Mouse (Mus musculus) kidney, adult 8-10 months (tissue): Measurements from ENCODE around the gene Pgm5.

Experiments used
- DNase-seq, 2 experiments: peaks; one replicate each; pipeline ENCODE4 v3.0.0; 2022

Gene Pgm5

DNA sequence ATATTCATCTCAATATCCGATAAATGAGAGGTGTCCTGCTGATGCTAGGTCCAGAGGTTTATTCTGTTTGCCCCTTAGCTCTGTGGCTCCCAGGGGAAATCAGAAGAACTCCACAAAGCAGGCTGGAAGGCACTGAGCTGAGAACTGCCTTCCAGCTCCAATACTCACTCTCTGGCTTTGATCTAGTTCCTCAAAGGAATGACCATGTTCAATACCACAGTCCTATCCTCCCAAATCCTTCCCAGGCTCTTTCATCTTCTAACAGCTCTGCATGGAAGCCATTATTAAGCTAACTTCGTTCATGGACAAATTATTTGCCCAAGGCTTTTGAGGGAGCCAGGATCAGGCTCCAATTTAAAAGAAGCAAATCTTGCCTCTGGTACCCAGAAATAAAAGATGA, 210.1 kb downstream of the Pgm5 start:
- no peak for DNase-seq

DNA sequence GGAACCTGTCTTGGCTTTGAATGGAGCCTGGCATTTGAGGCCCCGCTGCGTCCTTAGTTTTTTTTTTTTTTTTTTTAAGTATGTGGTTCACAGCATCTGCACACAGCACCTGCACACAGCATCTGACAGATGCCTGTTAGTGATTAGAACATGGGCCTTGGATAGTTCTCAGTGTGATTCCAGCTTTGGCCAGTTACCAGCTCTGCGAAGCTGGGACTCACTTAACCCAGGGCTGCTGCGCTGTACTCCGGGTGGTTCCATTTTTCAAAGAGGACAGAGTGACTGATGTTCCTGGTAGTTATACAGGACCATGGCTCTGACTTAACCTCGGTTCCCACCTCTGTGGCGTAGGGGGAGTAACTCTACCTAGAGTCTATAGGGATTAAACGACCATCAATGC, 211.2 kb downstream of the Pgm5 start:
- no peak for DNase-seq

DNA sequence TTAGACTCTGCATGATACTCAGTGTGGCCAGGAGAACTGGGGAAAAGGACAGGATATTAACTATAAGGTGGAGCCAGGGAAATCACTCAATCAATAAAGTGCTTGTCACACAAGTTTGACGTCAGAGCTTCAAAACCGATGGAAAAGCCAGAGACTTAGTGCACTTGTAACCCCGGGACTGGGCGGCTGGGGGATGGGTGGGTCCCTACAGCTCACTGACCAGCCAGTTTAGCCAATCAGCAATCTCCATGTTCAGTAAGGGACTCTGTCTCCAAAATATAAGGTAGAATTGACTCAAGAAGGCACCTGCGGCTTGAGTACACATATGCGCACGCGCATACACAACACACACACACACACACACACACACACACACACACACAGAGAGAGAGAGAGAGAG, 213.6 kb downstream of the Pgm5 start:
- no peak for DNase-seq

DNA sequence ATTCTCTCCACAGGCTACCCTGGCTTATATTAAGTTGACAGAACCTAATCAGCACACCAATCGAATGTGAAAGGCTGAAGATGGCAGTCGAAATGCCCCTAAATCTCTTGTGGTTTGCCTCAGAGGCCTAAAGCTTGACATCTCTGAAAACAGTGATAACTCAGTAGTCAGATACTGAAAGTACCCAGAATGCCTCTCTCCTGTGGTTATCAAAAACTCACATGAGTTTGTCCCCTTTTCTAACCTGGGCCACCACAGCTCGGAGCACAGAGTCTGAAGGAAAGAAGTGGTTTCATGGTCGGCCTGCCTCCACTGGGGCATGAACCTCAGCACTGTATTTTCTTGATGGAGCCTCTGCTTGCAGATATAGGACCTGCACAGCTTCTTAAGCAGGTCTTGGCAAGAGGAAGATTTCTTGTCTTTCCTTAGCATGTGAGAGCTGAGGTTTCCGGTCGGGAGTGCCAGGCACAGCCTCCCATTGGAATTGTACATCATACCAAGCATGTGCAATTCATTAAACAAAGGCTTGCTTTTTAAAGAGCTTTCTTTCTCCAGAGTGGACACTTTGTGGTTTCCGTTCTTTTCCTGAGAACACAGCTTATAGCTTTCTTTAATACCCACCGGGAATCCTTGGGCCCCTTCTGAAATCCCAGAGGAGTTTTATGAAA, 215.4 kb downstream of the Pgm5 start:
- no peak for DNase-seq

DNA sequence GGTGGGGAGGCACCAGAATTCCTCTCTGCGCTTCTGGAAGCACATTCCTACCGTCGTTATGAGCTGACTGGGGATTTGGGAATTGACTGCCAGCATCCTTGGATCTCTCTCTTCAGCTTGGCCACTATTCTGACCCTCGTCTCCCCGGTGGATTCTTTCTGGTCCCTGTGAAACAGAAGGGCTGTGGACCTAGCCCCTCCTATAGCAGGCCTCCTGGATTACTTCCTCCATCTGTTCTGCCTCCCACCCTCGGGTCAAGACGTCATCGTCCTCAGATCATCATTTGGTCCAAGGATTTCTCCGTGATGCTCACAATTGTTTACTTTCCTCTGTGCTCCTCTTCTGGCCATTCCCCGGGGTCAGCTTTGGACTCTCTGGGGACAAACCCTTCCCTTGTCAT, 216.7 kb downstream of the Pgm5 start:
- DNase-seq, result no peak

DNA sequence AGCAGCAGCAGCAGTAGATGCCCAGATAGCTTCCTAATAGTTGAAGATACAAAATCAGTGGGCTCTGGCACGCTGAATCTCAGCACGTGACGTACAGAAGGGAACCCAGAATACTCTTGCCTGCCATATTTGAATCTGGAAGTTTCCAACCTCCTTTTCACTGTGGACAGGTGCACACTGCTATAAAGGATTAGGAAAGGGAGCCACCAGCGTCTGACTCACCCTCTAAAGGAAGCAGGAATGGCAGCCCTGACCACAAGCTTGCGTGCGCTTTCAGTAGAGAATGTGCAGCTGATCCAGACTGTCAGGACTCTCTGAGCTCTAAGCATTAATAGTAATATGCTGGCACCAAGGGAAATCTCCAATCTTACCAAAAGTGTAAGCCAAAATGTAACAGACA, 220.7 kb downstream of the Pgm5 start:
- DNase-seq, result no peak

DNA sequence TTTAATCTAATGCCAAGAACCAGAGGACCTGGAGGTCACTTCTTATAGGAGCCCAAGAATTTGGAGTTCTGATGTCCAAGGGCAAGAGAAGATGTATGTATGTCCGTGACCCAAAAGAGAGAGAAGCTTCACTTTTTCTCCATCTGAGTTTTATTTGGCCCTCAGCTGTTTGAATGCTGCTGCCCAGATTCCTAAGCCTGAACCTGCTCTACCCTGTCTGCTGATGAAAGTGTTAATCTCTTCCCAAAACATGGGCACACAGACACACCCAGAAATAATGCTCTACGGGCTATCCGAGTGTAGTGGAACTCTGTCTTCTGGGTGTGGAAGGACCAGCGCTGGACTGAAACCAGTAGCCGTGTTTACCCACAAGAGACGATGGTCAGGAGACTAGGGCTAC, 223.7 kb downstream of the Pgm5 start:
- no peak for DNase-seq

DNA sequence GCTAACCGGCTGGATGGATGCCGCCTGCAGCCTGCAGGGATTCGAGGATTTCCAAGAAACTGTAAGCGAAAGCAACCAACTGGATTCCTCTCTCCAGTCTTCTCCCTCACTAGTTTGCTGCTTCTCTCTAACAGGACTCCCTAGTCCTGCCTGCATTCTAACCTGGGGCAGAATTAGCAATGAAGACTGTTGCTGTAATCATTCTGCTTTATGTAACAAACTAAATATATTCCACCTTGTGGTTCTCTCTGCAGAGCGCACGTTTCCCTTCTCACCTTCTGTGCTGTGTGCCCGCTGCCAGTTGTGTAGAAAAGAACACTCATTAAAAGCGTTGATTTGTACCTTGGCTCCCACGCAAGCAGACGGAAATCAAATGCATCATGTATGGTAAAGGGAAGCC, 225.0 kb downstream of the Pgm5 start:
- no peak for DNase-seq

DNA sequence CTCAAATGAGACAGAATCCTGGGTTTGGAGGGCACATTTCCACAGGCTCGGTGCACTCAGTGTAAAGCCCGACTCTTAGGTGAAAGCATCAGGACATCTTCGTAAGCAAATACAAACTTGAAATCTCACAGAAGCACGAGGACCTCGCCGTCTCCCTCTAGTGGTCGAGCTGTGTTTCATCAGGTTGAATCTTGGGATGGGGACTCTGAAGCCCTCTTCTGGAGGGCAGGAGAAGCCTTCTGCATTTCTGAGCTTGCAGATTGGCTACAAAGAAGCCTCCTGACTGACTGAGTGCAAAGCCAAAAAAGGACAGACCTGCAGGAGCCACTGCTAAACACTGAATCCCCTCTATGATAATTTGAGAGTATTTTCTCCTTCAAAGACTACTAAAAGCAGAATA, 227.1 kb downstream of the Pgm5 start:
- peak; percentile 58 to 59 for DNase-seq
